Mouse (Mus musculus) heart, postnatal 4 days (tissue): ENCODE measurements around the gene Txndc15. TPM values are rescaled to one million over a fixed set of nuclear protein-coding genes. Genes with fewer than 3 reads are reported as not detected.
"Not testable (repeated sequence)": the region's sequence is repeated elsewhere in the genome, so short reads cannot be mapped to it uniquely, and the experiment has no call there.

Experiments used
- DNase-seq: peaks from one replicate; pipeline ENCODE4 v3.0.0; 2021
- total RNA-seq, 2 experiments: library from RNA; stranded (reverse); gene quantifications; 2 replicates each; pipeline ENCODE4 v1.2.3; 2021

The Txndc15 gene
- 10 to 100 TPM; 35.7 to 36.6 TPM for total RNA-seq

DNA sequence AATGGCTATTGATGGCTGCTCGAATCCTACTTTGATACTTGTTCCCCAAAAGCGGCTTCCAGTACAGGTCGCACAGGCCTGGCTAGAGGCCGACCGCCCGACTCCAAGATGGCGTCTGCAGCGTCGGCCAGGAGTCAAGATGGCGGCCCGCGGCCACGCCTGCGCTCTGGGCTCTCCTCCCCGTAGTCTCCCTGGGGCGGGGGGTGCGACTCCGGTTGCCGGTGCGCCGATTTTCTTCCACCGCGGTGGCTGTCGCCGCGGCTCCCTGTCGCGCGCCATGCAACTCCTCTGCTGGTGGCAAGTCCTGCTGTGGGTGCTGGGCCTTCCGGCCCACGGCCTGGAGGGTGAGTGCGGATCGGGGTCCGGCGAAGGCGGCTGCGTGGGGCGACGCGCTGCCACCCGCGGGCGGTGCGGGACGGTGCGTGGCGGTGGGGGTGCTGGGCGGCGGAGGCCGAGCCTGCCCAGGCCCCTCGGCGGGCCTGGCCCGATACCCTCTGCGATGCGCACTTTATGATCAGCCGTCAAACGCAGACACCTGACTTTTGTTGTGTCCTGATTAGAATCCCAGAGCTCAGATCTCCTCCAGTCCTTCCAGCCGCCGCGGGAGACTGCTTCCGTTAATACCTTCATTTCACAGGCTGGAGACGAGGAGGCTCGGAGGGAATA lies at the start of gene Txndc15:
TSS of gene Txndc15 (plus strand) at position 150 of the 666 bp plus-strand sequence.
- peak; percentile 93 for DNase-seq

DNA sequence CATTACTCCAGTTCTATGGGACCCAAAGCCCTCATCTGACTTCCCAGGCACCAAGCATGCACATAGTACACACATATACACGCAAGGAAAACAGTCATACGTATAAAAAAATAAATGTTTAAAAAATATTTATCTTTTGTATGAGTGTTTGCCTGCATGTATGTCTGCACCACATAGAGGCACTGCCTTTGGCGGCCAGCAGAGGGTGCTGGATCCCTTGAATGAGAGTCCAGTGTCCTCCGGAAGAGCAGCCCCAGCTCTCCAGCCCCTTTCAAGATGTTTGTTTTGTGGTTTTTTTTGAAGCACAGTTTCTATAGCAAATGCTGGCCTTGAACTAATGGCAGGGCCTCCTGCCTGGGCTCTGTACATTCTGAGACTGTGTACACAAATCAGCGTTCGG lies 45.9 kb upstream of the Txndc15 start:
- peak; percentile 59 for DNase-seq

DNA sequence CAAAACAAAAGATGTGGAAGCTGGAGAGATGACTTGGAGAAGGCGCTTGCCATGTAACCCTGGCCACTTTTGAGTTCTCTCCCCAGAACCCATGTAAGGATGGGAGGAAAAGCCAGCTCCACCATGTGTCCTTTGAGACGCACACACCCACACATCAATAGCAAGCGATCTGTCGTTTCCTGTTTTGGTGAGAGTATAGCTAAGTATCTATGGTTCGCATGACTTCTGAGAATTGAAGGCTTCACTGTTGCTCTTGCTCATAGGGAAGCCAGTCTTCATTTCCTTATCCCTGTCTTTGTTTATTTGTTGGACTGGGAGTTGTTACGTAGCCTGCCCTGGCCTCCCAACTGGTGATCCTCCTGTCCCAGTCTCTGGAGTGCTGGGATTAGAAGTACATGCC lies 41.7 kb upstream of the Txndc15 start:
- DNase-seq = no peak

DNA sequence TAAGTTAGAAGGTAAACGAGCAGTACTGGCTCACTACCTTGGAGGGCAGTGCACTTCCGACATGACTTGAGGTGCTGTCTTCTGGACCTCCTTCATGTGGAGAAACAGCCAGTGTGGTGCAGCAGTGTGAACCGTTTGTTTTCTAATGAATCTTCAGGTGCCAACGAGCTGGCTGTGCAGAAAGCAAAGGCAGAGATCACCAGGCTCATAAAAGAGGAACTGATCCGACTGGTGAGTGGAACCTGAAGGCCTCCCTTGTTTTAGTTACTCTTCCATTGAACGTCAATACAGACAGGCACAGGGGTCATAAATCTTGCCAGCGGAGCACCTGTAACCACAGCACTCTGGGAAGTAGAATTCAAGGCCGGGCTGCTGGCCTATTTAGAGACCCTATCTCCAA lies 37.1 kb upstream of the Txndc15 start:
- no peak for DNase-seq

DNA sequence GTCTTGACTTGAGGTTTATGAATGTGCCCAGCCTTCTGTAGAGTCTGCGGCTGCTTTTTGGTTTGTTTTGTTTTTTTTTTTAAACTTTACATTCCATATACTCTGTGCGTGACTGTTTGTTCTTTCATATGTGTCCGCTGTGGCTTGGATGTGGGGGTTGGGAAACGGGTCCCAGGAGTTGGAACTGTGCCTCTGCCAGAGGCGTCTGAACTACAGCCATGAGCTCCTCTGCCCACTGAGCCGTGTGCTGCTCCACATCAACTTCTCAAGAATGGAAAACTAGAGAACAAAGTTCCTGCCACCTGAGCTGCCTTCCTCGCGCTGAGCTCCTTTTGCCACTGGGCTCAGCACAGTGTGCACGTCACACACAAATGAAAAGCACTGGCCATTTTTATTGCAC lies 32.2 kb upstream of the Txndc15 start:
- DNase-seq = no peak

DNA sequence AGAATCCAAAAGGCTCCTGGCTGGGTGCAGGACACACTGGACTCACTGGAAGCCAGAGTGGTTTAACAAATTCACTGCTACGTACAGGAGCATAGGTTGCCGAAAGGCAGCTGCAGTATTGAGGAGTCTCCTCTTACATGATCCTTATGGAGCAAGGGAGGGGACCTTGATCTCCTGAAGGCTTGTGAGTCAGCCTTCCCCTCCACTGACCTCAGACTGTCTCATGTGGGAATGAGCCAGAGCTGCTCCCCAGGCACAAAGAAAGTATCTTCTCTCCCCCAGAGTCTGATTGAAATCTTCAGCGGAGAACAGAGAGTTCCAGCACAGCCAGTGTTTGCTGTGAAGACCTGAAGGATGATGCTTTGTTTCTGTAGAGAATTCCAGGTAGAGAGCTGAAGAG lies 30.9 kb upstream of the Txndc15 start:
- DNase-seq = no peak

DNA sequence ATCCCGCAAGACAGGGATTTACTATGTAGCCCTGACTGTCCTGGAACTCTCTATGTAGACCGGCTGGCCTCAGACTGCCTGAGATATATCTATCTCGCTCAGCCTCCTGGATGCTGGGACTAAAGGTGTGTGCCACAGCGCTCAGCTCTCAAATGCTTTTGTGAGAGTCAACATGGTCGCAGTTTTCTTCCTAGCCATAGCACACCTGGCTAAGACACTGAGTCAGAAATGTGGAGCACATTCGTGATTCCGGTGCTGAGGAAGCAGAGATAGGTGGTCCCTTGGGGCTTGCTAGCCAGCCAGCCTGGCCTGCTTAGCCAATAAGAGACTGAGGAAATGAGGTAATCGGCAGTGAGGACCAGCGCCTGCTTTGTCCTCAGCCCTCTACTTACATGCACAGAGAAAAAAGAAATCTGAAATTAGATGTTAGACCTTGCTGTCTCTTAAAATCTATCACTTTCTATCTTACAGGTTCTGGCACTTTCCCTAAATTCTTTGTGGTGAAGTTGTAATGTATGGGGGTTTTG lies 28.3 kb upstream of the Txndc15 start:
- DNase-seq = no peak

DNA sequence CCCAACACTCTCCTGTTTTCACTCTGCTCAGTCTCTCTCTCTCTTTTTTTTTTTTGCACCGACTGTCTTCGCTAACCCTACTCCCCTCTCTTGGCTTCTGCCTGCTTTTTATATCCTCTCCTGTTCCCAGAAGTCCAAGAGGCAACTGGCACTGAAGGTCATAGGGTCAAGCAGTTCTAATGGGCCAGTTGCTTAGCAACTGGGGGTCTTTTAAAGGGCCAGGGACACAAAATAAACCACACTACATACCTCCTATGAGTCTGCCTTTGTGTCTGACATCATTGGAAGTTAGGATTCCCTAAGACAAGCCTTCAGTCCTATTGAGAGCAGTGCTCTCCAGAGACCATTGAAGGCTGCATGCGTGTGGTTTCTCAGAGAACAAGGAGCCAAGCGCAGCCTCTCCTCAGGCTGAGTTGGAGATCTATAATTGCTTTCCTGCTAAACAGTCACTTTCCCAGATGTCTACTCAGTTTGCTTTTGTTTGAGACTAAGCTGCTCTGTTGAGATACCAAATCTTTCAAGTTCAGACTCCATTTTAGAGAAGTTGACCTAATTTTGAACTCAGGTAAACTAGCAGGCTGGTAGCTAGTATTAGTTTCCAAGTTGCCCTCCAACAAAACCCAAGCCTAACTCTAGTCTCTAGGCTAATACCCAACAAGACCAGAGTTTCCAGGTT lies 26.4 kb upstream of the Txndc15 start:
- DNase-seq = no peak

DNA sequence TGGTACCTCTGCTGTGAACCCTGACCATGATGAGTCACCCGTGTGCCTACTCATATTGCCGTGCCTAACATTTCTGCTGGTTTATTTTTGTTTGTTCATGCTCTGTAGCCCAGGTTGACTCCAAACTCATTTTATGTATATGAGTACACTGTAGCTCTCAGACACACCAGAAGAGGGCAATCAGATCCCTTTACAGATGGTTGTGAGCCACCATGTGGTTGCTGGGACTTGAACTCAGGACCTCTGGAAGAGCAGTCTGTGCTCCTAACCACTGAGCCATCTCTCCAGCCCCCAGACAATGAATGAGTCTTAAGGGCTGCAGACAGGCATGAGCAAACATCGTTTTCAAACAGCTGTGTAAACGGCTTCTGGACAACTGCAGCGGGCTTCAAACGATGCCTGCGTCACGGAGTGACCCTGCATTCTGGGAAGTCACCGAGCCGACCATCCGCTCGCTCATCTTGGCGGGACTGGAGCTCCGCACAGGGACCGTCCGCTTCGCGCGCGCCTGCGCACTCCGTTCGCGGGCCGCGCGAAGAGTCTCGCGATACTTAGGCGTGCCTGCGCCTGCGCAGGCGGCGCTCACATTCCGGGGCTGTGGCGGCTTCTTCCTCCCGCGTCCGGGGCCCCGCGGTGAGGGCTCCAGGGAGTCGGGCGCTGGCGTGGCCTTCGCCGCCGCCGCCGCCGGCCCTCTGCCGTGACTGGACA lies 21.8 kb upstream of the Txndc15 start, which contains the start of gene B230219D22Rik:
TSS of gene B230219D22Rik (plus strand) at position 590 of the 708 bp plus-strand sequence.
- DNase-seq = peak; percentile 93

DNA sequence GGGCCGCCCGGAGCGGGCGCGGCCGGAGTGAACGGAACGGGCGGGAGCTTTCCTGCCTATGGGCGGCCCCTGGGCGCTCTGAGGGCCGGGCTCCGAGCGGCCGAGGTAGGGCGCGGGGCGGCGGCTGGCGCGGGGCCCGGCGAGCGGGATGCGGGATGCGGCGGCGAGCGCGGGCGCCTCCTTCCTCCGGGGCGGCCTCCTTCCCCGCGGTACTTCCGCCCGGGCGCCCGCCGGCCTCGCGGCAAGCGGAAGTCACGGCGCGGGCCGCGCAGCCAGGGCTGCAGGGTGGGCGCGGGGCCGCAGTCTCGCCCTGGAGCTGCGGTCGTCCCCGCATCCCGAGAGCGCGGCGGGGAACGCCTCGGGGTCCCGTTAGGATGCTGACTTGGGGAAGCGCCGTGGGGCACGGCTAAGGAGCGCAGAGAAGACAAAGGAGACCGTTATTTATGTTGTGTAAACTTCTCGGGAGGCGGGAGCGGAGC lies 21.2 kb upstream of the Txndc15 start:
- no peak for DNase-seq

DNA sequence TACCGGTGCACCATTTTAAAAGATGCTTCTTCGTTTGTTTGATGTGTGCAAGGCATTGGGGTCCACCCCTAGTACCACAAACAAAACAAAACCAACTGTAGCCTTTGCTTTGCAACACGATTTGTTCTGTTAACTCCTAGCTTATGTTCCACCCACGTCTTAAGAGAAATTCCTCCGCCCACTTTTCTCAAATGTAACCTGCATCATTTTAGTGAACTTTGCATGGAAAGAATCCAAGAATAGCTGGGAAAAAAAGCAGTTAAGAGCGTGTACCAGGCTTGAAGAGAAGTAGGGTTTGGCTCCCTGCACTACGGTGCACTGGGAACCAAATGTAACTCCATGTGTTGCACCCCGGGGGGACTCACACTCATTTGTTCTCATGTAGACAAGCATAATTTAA lies 20.3 kb upstream of the Txndc15 start:
- no peak for DNase-seq

DNA sequence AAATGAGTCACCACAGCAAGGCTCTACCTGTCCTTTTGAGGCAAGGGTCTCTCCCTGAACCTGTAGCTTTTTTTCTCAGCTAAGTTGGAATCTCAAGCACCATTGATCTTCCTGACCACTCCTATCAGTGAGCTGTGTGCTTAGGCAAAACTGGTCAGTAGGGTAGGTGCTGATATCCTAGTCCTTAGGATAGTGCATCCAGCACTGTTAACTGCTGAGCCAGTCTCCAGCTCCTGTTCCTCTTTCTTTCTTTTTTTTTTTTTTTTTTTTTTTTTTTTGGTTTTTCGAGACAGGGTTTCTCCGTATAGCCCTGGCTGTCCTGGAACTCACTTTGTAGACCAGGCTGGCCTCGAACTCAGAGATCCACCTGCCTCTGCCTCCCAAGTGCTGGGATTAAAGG lies 18.5 kb upstream of the Txndc15 start:
- not testable (repeated sequence) for DNase-seq

DNA sequence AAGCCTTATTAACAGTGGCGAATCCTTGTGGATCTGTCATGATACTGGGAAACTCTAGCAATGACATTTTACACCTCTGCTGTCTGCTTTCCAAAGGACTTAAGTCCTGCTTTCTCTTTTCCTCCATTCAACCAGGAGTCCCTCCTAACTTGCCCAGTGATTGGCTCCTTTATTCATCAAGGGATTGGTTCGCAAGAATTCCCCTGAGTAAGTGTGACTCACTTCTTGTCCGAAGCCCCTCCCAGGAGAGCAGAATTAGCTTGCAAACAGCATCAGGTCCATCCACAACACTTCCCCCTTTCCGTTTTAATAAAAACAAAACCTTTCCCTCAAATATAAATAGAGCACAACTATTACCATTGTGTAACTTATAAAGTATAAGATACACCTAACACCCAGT lies 10.1 kb upstream of the Txndc15 start:
- DNase-seq = no peak

DNA sequence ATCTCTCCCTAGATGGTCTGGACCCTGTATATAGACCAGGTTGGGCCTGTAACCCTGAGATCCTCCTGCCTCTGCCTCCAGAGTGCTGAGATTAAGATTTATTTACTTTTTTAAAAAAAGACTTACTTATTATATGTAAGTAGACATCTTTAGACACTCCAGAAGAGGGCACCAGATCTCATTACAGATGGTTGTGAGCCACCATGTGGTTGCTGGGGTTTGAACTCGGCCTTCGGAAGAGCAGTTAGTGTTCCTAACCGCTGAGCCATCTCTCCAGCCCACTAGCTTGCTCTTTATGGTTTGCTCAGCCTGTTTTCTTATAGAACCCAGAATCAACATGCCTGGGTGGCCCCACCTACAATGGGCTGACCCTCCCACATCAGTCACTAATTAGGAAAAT lies 1.6 kb upstream of the Txndc15 start:
- no peak for DNase-seq

DNA sequence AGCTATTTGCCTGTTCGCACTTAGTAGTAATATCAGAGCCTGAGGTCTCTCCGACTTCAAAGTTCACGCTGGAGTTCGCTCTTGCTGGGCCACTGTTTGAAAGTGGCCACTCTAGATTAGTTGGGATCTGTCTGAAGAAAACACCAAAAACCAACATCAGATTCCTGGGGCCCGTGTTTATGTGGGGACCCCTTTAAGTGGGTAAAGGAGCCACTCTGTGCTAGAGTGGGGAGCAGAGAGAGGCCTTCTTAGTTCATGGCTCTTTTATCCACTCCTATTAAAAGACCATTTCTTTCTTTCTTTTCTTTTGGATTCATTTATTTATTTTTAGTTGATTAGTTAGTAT lies 690 bp downstream of the Txndc15 start:
- DNase-seq = no peak

DNA sequence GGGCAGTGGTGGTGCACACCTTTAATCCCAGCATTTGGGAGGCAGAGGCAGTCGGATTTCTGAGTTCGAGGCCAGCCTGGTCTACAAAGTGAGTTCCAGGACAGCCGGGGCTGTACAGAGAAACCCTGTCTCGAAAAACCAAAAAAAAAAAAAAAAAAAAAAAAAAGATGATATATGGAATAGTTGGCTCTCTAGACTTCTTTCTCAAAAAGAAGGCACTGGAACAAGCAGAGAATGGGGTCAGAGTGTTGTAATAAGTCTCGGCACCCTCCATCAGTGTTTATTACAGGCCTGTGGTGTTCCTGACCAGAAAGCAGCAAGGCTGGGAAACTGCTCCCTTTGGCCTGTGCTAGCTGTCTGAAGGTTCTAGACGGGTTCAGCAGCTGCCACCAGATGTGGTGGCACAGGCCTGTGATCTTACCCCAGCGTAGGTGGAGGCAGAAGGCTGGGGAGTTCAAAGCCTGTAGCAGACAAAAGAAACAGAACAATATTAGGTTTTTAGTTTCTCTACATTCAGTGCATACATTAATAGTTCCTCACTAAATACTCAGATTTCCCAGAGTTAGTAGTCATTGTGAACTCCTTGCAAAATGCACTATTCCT lies 1.6 kb downstream of the Txndc15 start:
- no peak for DNase-seq

DNA sequence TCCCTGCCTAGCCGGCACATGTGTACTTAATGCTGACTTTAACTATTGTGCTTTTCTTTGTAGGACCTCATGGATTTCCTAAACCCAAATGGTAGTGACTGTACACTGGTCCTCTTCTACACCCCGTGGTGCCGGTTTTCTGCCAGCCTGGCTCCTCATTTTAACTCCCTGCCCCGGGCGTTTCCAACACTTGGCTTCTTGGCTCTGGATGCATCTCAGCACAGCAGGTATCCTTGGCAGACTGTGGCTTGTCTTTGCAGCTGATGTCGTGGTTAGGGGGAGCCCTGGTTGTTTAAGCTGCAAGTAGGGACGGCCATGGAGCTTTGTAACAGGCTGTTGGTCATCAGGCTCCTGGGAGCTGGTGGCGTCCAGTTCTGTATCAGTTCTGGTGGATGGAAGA lies 7.1 kb downstream of the Txndc15 start:
- no peak for DNase-seq

DNA sequence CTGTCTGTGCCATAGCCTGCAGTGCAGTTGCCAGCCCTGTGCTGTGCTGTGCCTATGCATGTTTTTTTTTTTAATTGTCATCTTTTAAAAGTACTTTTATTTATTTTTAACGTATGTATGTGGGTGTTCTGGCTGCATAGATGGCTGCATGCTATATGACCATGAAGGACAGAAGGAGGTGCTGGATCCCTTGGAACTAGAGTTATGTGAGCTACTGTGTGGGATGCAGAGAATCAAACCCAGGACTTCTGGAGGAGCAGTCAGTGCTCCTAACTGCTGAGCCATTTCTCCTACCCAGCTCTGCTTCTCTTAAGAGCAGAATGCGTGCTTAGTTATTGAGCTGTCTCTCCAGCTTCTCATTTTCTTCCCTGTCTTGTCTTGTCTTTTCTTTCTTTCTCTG lies 7.5 kb downstream of the Txndc15 start:
- no peak for DNase-seq

DNA sequence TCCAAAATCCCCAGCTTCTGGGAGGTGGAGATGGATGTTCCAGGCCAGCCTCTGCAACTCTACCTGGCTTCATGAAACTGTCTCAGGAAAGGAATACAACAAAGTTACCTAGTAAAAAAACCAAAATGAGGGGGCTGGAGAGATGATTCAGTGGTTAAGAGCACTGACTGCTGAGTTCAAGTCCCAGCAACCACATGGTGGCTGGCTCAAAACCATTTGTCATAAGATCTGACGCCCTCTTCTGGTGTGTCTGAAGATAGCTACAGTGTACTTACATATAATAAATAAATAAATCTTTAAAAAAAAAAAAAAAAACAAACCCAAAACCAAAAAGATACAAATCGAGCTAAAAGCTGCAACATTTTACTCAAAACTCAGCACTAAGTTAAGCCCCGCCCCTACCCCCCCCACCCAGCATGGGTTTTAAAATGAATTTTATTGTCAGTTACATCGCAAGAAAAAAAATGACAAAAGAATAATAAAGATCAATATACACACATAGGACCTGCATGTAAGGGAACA lies 12.2 kb downstream of the Txndc15 start:
- no peak for DNase-seq

DNA sequence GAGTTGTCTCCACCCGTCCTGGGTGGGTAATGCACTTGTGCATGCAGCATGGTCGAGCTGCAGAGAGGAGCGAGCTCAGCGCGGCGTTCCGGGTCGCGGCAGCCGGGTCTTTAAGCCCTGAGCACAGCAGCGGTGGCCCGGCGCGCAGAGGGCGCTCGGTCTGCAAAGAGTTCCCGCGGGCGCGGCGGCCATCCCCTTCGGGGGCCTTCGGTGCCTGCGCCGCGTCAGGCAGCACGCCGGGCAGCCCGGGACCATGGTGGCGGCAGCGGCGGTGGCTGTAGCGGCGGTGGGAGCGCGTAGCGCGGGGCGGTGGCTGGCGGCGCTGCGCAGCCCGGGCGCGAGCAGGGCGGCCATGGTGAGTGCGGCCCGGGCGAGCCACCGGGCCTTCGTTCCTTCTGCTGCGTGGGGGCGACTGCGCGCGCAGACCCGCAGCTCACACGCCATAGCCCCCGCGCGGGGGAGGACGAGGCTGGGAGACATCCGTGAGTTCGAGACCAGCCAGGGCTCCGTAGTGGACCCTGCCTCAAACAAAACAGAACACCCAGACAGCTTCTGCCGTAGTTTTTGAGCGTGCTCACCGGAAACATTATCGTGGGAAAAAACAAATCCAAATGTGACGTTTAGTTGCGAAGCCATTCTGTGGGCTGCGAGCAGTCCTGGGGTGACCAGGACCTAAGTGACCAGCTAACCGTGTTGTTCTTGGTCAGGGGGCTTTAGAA lies 12.8 kb downstream of the Txndc15 start, which contains the start of gene Pcbd2:
TSS of gene Pcbd2 (plus strand) at position 249 of the 719 bp plus-strand sequence.
- DNase-seq = peak; percentile 89

DNA sequence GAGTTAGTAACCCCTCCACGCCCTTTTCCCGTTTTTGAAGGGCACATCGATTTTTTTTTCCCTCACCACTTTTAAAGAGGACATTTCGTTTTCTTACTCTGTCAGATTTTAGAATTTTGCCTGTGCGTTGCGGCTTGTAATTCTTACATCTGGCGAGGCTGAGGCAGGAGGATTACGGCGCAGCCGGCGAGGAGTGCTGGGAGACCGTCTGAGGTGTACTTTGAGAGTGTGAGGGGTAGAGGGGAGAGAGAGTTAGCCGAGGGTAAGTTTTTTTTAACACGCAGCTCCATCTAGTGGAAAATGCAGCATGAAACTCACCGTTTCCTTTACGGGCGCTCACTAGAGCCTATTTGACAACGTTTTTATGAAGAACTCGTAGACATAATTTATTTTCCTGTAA lies 13.4 kb downstream of the Txndc15 start:
- DNase-seq = peak; percentile 68

DNA sequence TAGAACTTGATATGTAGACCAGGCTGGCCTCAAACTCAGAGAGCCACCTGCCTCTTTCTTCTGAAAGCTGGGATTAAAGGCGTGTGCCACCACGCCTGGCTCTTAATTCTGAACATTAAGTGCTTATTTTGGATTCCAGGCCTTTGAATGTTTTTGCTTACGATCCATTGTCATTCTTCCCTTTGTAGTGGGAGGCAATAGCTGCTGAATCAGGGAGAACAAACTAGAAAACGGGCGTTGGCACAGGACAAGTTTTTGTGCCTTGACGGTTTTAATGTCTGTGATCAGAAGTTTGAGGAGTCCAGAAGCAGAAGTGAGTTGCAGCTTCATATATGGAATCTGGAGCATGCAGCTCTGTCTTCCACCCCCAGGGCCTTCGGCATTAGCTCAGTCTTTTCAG lies 16.3 kb downstream of the Txndc15 start:
- no peak for DNase-seq
